Mouse (Mus musculus): ENCODE measurements at regions not wholly inside any gene's neighbourhood (a gene's known extent, or its start where the extent isn't known, plus 50 kb on each side); places are given as distances from the start of the nearest gene placed in this dataset.

DNA sequence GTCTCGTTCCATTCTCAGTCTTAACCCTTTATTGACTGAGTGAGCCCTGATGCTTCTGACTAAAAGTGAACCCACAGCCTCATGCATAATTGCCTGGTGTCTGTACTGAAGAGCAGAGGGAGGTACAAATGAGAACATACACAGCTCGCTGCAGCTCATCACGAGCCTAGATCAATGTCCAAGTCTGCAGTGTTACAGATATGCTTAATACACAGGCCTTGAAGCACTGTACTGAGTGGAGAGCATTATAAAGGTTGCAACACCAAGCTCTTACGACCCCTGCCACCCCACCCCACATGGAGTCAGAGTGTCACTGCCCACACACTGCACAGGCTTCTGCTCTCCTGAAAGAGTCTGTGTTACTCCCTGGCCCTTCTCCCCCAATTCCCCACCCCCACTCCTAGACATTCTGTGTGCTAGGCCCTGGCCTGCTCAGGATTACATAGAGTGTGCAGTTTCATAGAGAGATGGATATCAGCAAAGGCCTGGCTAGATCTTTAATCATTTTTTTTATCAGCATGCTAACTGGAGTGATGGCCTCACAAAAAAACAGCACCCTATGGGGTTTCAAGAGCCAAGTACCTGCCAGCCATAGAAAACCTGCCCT lies 108.5 kb upstream of the Gm12830 start:
- TF ChIP-seq CTCF (IDR thresholded peaks at IDR 0.05; ENCODE audit: low read depth, low read length) (no peak), POLR2A (IDR thresholded peaks at IDR 0.05; ENCODE audit: extremely low read depth, insufficient read depth, low read length) (no peak)
